Mouse (Mus musculus): Measurements from ENCODE around the gene Nlk.
"Not testable (repeated sequence)": the region's sequence is repeated elsewhere in the genome, so short reads cannot be mapped to it uniquely, and the experiment has no call there.

The Nlk gene

GRCm38 (mm10) chr11:78596750-78597149, 100.4 kb downstream of the Nlk start:
- no peak for DNase-seq (ENCODE audit: low spot score in 2 of 2)

- no peak for DNase-seq (ENCODE audit: low spot score in 2 of 2)
Observed at GRCm38 (mm10) chr11:78595773-78596172, 101.4 kb downstream of the Nlk start.

GRCm38 (mm10) chr11:78594271-78594964, 102.8 kb downstream of the Nlk start:
- DNase-seq (ENCODE audit: low spot score in 2 of 2), result no peak

GRCm38 (mm10) chr11:78587677-78588076, 109.5 kb downstream of the Nlk start:
- not testable (repeated sequence) for DNase-seq (ENCODE audit: low spot score in 2 of 2)

- DNase-seq (ENCODE audit: low spot score in 2 of 2), result no peak
Observed at GRCm38 (mm10) chr11:78586099-78586498, 111.1 kb downstream of the Nlk start.

GRCm38 (mm10) chr11:78582848-78583247, 114.3 kb downstream of the Nlk start:
- no peak for DNase-seq (ENCODE audit: low spot score in 2 of 2)

GRCm38 (mm10) chr11:78574975-78575374, 122.2 kb downstream of the Nlk start:
- no peak for DNase-seq (ENCODE audit: low spot score in 2 of 2)

- DNase-seq (ENCODE audit: low spot score in 2 of 2), result no peak
Observed at GRCm38 (mm10) chr11:78574536-78574935, 122.6 kb downstream of the Nlk start.

- not testable (repeated sequence) for DNase-seq (ENCODE audit: low spot score in 2 of 2)
Observed at GRCm38 (mm10) chr11:78574031-78574430, 123.1 kb downstream of the Nlk start.

- DNase-seq (ENCODE audit: low spot score in 2 of 2), result no peak
Observed at GRCm38 (mm10) chr11:78571854-78572253, 125.3 kb downstream of the Nlk start.

- DNase-seq (ENCODE audit: low spot score in 2 of 2), result no peak
Observed at GRCm38 (mm10) chr11:78571441-78571840, 125.7 kb downstream of the Nlk start.

- DNase-seq (ENCODE audit: low spot score in 2 of 2), result no peak
Observed at GRCm38 (mm10) chr11:78569806-78570205, 127.4 kb downstream of the Nlk start.

- no peak for DNase-seq (ENCODE audit: low spot score in 2 of 2)
Observed at GRCm38 (mm10) chr11:78568827-78569226, 128.3 kb downstream of the Nlk start.

- no peak for DNase-seq (ENCODE audit: low spot score in 2 of 2)
Observed at GRCm38 (mm10) chr11:78567614-78568013, 129.6 kb downstream of the Nlk start.

GRCm38 (mm10) chr11:78566775-78567174, 130.4 kb downstream of the Nlk start:
- no peak for DNase-seq (ENCODE audit: low spot score in 2 of 2)

GRCm38 (mm10) chr11:78560447-78560846, 136.7 kb downstream of the Nlk start:
- DNase-seq (ENCODE audit: low spot score in 2 of 2), result peak; percentile 42 to 71

- no peak for DNase-seq (ENCODE audit: low spot score in 2 of 2)
Observed at GRCm38 (mm10) chr11:78557241-78557640, 139.9 kb downstream of the Nlk start.

- no peak for DNase-seq (ENCODE audit: low spot score in 2 of 2)
Observed at GRCm38 (mm10) chr11:78556070-78556469, 141.1 kb downstream of the Nlk start.

- DNase-seq (ENCODE audit: low spot score in 2 of 2), result no peak
Observed at GRCm38 (mm10) chr11:78555623-78556022, 141.6 kb downstream of the Nlk start.

- no peak for DNase-seq (ENCODE audit: low spot score in 2 of 2)
Observed at GRCm38 (mm10) chr11:78551059-78551398, 146.1 kb downstream of the Nlk start.

GRCm38 (mm10) chr11:78550168-78551058, 146.8 kb downstream of the Nlk start, which contains the start of gene Tmem97:
Gene Tmem97, minus strand, starts transcription at chr11:78550777.
- peak; percentile 93 to 95 for DNase-seq (ENCODE audit: low spot score in 2 of 2)

- no peak for DNase-seq (ENCODE audit: low spot score in 2 of 2)
Observed at GRCm38 (mm10) chr11:78549491-78549987, 147.6 kb downstream of the Nlk start.

All from urinary bladder, postnatal 4 days (tissue).